Mouse (Mus musculus) heart, adult 2 months (tissue): ENCODE measurements around the gene Lama1. TPM values are rescaled to one million over a fixed set of nuclear protein-coding genes. Genes with fewer than 3 reads are reported as not detected.

ENCODE experiments used
- DNase-seq, 2 experiments: peaks; one replicate each; pipeline ENCODE4 v3.0.0; 2021
- H3K27ac ChIP-seq: fragments of 200-600 bp; 2 replicates; pipeline ENCODE4 v1.8.1; 2022
- H3K27me3 ChIP-seq: fragments of 200-500 bp; 2 replicates; pipeline ENCODE4 v1.6.1; 2012; ENCODE audit warnings: mild to moderate bottlenecking, low read length, inconsistent platforms, mixed read lengths; ENCODE audit not compliant: control insufficient read depth, insufficient read depth
- H3K36me3 ChIP-seq: fragments of 200-500 bp; 2 replicates; pipeline ENCODE4 v1.6.1; 2012; ENCODE audit warnings: low read length, inconsistent platforms; ENCODE audit not compliant: control insufficient read depth, insufficient read depth
- H3K4me1 ChIP-seq: fragments of 200-500 bp; 2 replicates; pipeline ENCODE4 v1.6.1; 2011; ENCODE audit warnings: low read length; ENCODE audit not compliant: control insufficient read depth, insufficient read depth
- H3K4me3 ChIP-seq: fragments of 200-600 bp; 2 replicates; pipeline ENCODE4 v1.8.1; 2022
- H3K79me2 ChIP-seq: fragments of 200-500 bp; replicated peaks from 2 replicates; pipeline ENCODE4 v1.6.1; 2012; ENCODE audit warnings: mild to moderate bottlenecking, inconsistent platforms, low read length, moderate library complexity, mixed read lengths; ENCODE audit not compliant: control insufficient read depth, insufficient read depth
- H3K9ac ChIP-seq: fragments of 200-500 bp; 2 replicates; pipeline ENCODE4 v1.6.1; 2012; ENCODE audit warnings: low read depth, mild to moderate bottlenecking, control low read depth, inconsistent platforms, low read length, mixed read lengths
- CTCF ChIP-seq: fragments of 200-600 bp; IDR thresholded peaks from 2 replicates; pipeline ENCODE4 v1.8.1; 2022; ENCODE audit warnings: antibody characterized with exemption, mild to moderate bottlenecking, moderate library complexity
- EP300 ChIP-seq: fragments of 200-500 bp; IDR thresholded peaks from 2 replicates; pipeline ENCODE4 v1.6.1; 2011; ENCODE audit warnings: low read depth, low read length, control low read depth; ENCODE audit not compliant: insufficient read depth
- POLR2A ChIP-seq: fragments of 200-500 bp; IDR thresholded peaks from 2 replicates; pipeline ENCODE4 v1.6.1; 2011; ENCODE audit warnings: mild to moderate bottlenecking, low read depth, low read length, control low read depth; ENCODE audit not compliant: insufficient read depth
- WGBS: fragments of 180-500 bp; shearing (Covaris S2); methylation state at CpG from one replicate; pipeline ENCODE4 v1.1.7; 2018; 5-methylcytosine and 5-hydroxymethylcytosine counted together
- intact Hi-C: fragments of 180-260 bp; cut with DNase I; formaldehyde crosslinking; loops from one replicate; pipeline ENCODE4 v1.15.1; 2025
- polyA plus RNA-seq: library from polyadenylated mRNA; depleted of rRNA; stranded (reverse); fragments of >200 nt; gene quantifications from 2 replicates; pipeline ENCODE4 v1.2.3, GENCODE M21; 2012
- total RNA-seq, 2 experiments: library from RNA; stranded (reverse); gene quantifications; 2 replicates each; pipeline ENCODE4 v1.2.3; 2021

The Lama1 gene
- total and polyA plus RNA-seq, 3 experiments, result 0.02 to 0.86 (median 0.64) TPM

GRCm38 (mm10) chr17:67809171-67809570 is 112.1 kb downstream of the Lama1 start:
- no peak overlapping the region for H3K27ac ChIP-seq

GRCm38 (mm10) chr17:67813666-67814065 is 116.6 kb downstream of the Lama1 start:
- TF ChIP-seq CTCF, result no peak
- no peak for TF ChIP-seq POLR2A
- no peak for TF ChIP-seq EP300
- Histone ChIP-seq H3K4me1 (no peaks in the 10 kb centered on the region), H3K27ac (no peak overlapping the region), H3K27me3 (no peaks in the 10 kb centered on the region), H3K9ac (no peak overlapping the region), H3K36me3 (no peaks in the 10 kb centered on the region), H3K4me3 (no peak overlapping the region), H3K79me2 (no peaks in the 10 kb centered on the region)
- 89% methylated on average over 6 of the region's 6 CpGs for WGBS
- intact Hi-C loops, result no loop called here
- no peak for DNase-seq

More at GRCm38 (mm10) chr17:67809171-67809570, 112.1 kb downstream of the Lama1 start:
- DNase-seq, result no peak
- H3K9ac ChIP-seq, result no peak overlapping the region
- 90% methylated on average over 16 of the region's 16 CpGs for WGBS
- H3K27me3 ChIP-seq, result no peaks in the 10 kb centered on the region
- no peaks in the 10 kb centered on the region for H3K79me2 ChIP-seq
- intact Hi-C loops, result no loop called here
- TF ChIP-seq EP300, result no peak
- TF ChIP-seq POLR2A, result no peak
- TF ChIP-seq CTCF, result no peak
- no peaks in the 10 kb centered on the region for H3K4me1 ChIP-seq
- H3K36me3 ChIP-seq, result no peaks in the 10 kb centered on the region
- no peak overlapping the region for H3K4me3 ChIP-seq

- no peak for DNase-seq
- Histone ChIP-seq H3K36me3 (no peaks in the 10 kb centered on the region), H3K27me3 (no peaks in the 10 kb centered on the region), H3K4me3 (no peak overlapping the region), H3K27ac (no peak overlapping the region), H3K79me2 (no peaks in the 10 kb centered on the region), H3K4me1 (no peaks in the 10 kb centered on the region), H3K9ac (no peak overlapping the region)
- intact Hi-C loops, result no loop called here
- no peak for TF ChIP-seq POLR2A
- TF ChIP-seq CTCF, result no peak
- no peak for TF ChIP-seq EP300
- 93% methylated on average over 11 of the region's 11 CpGs for WGBS
Measured at GRCm38 (mm10) chr17:67815720-67816119, 118.7 kb downstream of the Lama1 start.

- whole genome bisulfite sequencing, result 89% methylated on average over 10 of the region's 10 CpGs
- Histone ChIP-seq H3K36me3 (no peaks in the 10 kb centered on the region), H3K27me3 (no peaks in the 10 kb centered on the region), H3K4me1 (no peaks in the 10 kb centered on the region), H3K4me3 (no peak overlapping the region), H3K9ac (no peak overlapping the region), H3K79me2 (no peaks in the 10 kb centered on the region), H3K27ac (no peak overlapping the region)
- TF ChIP-seq EP300 (no peak), CTCF (no peak), POLR2A (no peak)
- DNase-seq, result no peak
- intact Hi-C loops, result no loop called here
Measured at GRCm38 (mm10) chr17:67816916-67817315, 119.9 kb downstream of the Lama1 start.

GRCm38 (mm10) chr17:67827431-67827830 is 130.4 kb downstream of the Lama1 start:
- TF ChIP-seq EP300 (no peak), CTCF (no peak), POLR2A (no peak)
- 80% methylated on average over 3 of the region's 3 CpGs for WGBS

GRCm38 (mm10) chr17:67836146-67836895 is 139.3 kb downstream of the Lama1 start:
- intact Hi-C loops, result loop anchor here (5.0 kb wide), 1 partner anchor 1259 kb away; no protein-coding TSS in a partner anchor

More at GRCm38 (mm10) chr17:67827431-67827830, 130.4 kb downstream of the Lama1 start:
- H3K27me3 ChIP-seq, result peaks cover 2% of the 10 kb centered on the region
- no peaks in the 10 kb centered on the region for H3K36me3 ChIP-seq
- no peak overlapping the region for H3K27ac ChIP-seq
- H3K9ac ChIP-seq, result no peak overlapping the region
- H3K79me2 ChIP-seq, result no peaks in the 10 kb centered on the region
- intact Hi-C loops, result no loop called here
- no peaks in the 10 kb centered on the region for H3K4me1 ChIP-seq
- H3K4me3 ChIP-seq, result no peak overlapping the region
- no peak for DNase-seq

More at GRCm38 (mm10) chr17:67836146-67836895, 139.3 kb downstream of the Lama1 start:
- H3K27me3 ChIP-seq, result no peaks in the 10 kb centered on the region
- H3K4me1 ChIP-seq, result no peaks in the 10 kb centered on the region
- no peaks in the 10 kb centered on the region for H3K79me2 ChIP-seq
- no peaks in the 10 kb centered on the region for H3K36me3 ChIP-seq
- no peak overlapping the region for H3K9ac ChIP-seq
- DNase-seq, result no peak
- WGBS, result 93% methylated on average over 20 of the region's 20 CpGs
- TF ChIP-seq CTCF (no peak), EP300 (no peak), POLR2A (no peak)
- H3K4me3 ChIP-seq, result no peak overlapping the region
- H3K27ac ChIP-seq, result no peak overlapping the region
